Mouse (Mus musculus): ENCODE data around the gene P2rx3.

DNA sequence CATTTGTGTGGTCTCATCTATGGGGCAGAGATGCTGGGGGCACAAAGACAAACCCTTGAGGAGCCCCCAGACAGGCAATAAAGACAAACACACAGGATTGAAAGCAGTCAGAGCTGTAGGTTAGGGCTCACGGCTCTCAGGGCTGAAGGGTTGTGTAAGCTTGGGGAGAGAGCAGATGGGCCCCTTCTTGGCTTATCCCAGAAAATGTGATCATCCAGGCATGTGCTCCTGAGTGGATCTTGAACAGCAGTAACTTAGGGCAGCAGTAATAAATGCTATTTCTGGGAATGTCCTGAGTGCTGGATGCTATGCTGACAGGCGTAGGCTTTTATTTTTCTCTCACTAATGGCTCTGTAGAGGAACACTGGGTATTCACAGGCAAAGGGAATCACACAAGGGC, 31.4 kb upstream of the P2rx3 start:
- TF ChIP-seq CTCF (IDR thresholded peaks at IDR 0.05; ENCODE audit: control insufficient read depth, insufficient read depth, insufficient read length), result no peak
- no peak for TF ChIP-seq MYOG (IDR thresholded peaks at IDR 0.05; ENCODE audit: control insufficient read depth, extremely low read depth, insufficient read length)
- TF ChIP-seq MYOD1 (IDR thresholded peaks at IDR 0.05; ENCODE audit: control insufficient read depth, insufficient read length, low read depth), result no peak
- no peak for TF ChIP-seq MAX (IDR thresholded peaks at IDR 0.05)
- TF ChIP-seq USF1 (IDR thresholded peaks at IDR 0.05; ENCODE audit: low read depth), result no peak

All from C2C12 (cell line).